Mouse (Mus musculus) spleen, adult 2 months (tissue): ENCODE results near the gene Zfp551.

Source experiments
- CTCF ChIP-seq: fragments of 200-500 bp; IDR thresholded peaks from 2 replicates; pipeline ENCODE4 v1.5.1; 2011; ENCODE audit warnings: mild to moderate bottlenecking, inconsistent platforms; ENCODE audit not compliant: insufficient read depth, insufficient read length, insufficient replicate concordance; ENCODE audit errors: extremely low read depth
- POLR2A ChIP-seq: fragments of 200-500 bp; IDR thresholded peaks from 2 replicates; pipeline ENCODE4 v1.6.1; 2011; ENCODE audit warnings: low read depth, low read length, inconsistent platforms

DNA sequence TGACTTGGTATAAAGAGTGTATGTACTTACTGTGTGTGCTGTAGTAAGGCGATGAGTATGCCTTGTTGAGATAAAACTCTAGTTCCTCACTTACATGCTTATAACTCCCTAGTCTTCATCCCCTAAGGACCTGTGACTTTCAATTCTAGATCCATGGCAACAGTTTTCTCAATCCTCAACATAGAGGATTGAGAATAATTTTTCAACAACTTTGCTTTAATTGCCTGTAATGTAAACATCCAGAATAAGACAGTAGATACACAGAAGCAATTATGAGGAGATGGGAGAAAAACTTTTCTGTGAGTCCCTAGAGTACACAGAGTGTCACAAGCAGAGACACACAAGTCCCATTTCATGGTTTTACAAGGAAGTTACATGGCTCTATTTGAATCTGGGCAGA lies 53.4 kb downstream of the Zfp551 start, which contains the start of gene Vmn1r84:
- TF ChIP-seq CTCF, result no peak
- no peak for TF ChIP-seq POLR2A
